Comparison of ENCODE assay signal across 13 mouse cellular contexts in genomic region chr1:38544501-38544900, GRCm38 (mm10).
"Had no signal": no experiment of that assay in that cellular context is flagged by ENCODE, and none has a peak within 500 bp of the region (broad histone marks: within the 10 kb centered on the region; RNA-seq: fewer than 3 reads in every experiment).

No protein-coding gene starts in this region.

- H3K4me3 ChIP-seq: layer of hippocampus, adult 2 months; limb, embryonic 12.5 days; liver, embryonic 13.5 days; lung, embryonic 15.5 days; midbrain, embryonic 12.5 days; stomach, embryonic 15.5 days had no signal

- ATAC-seq: liver, postnatal 0 days had no signal

- H3K27ac ChIP-seq: kidney, postnatal 0 days; limb, embryonic 12.5 days; liver, embryonic 13.5 days; lung, embryonic 15.5 days; midbrain, embryonic 12.5 days; stomach, embryonic 15.5 days had no signal

- H3K9ac ChIP-seq: limb, embryonic 12.5 days; liver, embryonic 13.5 days; liver, postnatal 0 days; lung, embryonic 15.5 days; midbrain, embryonic 12.5 days; stomach, embryonic 15.5 days had no signal

- H3K36me3 ChIP-seq: liver, embryonic 13.5 days; lung, embryonic 15.5 days; midbrain, embryonic 12.5 days; stomach, embryonic 15.5 days had no signal

- H3K27me3 ChIP-seq: limb, embryonic 12.5 days; liver, embryonic 13.5 days; lung, embryonic 15.5 days; midbrain, embryonic 12.5 days; stomach, embryonic 15.5 days had no signal

- H3K9me3 ChIP-seq: limb, embryonic 12.5 days; liver, embryonic 13.5 days; lung, embryonic 15.5 days; midbrain, embryonic 12.5 days; stomach, embryonic 15.5 days had no signal

- H3K4me2 ChIP-seq: limb, embryonic 12.5 days; liver, embryonic 13.5 days; lung, embryonic 15.5 days; midbrain, embryonic 12.5 days; stomach, embryonic 15.5 days had no signal

- DNase-seq: kidney, adult 9 months; kidney, postnatal 36 days; liver; liver, embryonic 13.5 days; liver, postnatal 0 days; lung, postnatal 14 days; right cerebral cortex, postnatal 14 days had no signal
